10 mouse cellular contexts compared by ENCODE assay signal in the genomic region with DNA sequence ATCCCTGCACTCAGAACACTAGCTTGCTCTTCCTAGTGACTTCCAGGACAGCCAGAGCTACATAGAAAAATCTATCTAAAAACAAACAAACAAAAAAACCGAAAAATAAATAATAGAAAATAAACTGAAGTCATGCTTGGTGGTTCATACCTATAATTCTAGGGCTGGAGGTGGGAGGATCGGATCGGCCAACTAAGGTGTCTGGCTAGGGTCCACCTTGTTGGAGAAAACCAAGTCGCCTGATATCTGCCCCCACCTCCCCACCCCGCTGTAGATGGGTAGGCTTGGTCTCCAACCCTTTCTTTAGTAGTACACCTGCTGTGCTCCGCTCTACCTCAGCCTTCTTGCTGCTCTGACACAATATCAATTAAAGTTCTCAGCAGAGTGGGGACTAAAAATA. TPM values are rescaled to one million over a fixed set of nuclear protein-coding genes. Genes with fewer than 3 reads are reported as not detected.
DNase-seq lines count a peak whose midpoint lies in the region; ATAC-seq and TF ChIP-seq lines count a peak whose summit lies in the region.
"Had no signal": no experiment of that assay in that cellular context is flagged by ENCODE, and none has a peak within 500 bp of the region (broad histone marks: within the 10 kb centered on the region; RNA-seq: fewer than 3 reads in every experiment).

No protein-coding gene starts in this region.

- peak overlapping the region; percentile 96; the same call in 1 of the 2 replicates for H3K27ac ChIP-seq in heart, embryonic 12.5 days (ENCODE audit: poor library complexity, severe bottlenecking)
- no peak overlapping the region for H3K27ac ChIP-seq in hindbrain, embryonic 12.5 days
- peak overlapping the region; percentile 98 for H3K27ac ChIP-seq in midbrain, embryonic 10.5 days (replicated peaks)

- WGBS in heart, embryonic 12.5 days: 40% methylated on average over 6 of the region's 6 CpGs
- 50% methylated on average over 6 of the region's 6 CpGs for WGBS in hindbrain, embryonic 12.5 days
- WGBS in midbrain, embryonic 10.5 days: 58% methylated on average over 6 of the region's 6 CpGs

- H3K4me3 ChIP-seq in heart, embryonic 12.5 days: peak overlapping the region; percentile 92
- H3K4me3 ChIP-seq in G1E (ENCODE audit: low read depth, low read length): peak overlapping the region; percentile 92; the same call in 1 of the 2 replicates
- peak overlapping the region; percentile 91 for H3K4me3 ChIP-seq in hindbrain, embryonic 12.5 days
- peak overlapping the region; percentile 93 for H3K4me3 ChIP-seq in midbrain, embryonic 10.5 days

- peak overlapping the region; percentile 73 for H3K4me2 ChIP-seq in heart, embryonic 12.5 days
- peak overlapping the region; percentile 70 for H3K4me2 ChIP-seq in hindbrain, embryonic 12.5 days (replicated peaks)

- DNase-seq in heart, postnatal 10 days: no peak
- no peak for DNase-seq in G1E (ENCODE audit: low spot score)
- no peak for DNase-seq in midbrain, embryonic 10.5 days (ENCODE audit: low spot score)
- DNase-seq in embryo, embryonic 10 days (ENCODE audit: low spot score): no peak
- DNase-seq in adrenal gland, postnatal 4 days (ENCODE audit: low spot score in 2 of 2): no peak
- no peak for DNase-seq in cerebellum, postnatal 4 days (ENCODE audit: low spot score in 2 of 2)
- DNase-seq: cerebellum, postnatal 36 days had no signal

- no peaks in the 10 kb centered on the region for H3K9me3 ChIP-seq in heart, embryonic 12.5 days (replicated peaks)
- no peaks in the 10 kb centered on the region for H3K9me3 ChIP-seq in G1E (replicated peaks)
- no peaks in the 10 kb centered on the region for H3K9me3 ChIP-seq in hindbrain, embryonic 12.5 days (replicated peaks)
- no peaks in the 10 kb centered on the region for H3K9me3 ChIP-seq in midbrain, embryonic 10.5 days (replicated peaks)

- H3K27me3 ChIP-seq in heart, embryonic 12.5 days (replicated peaks): no peaks in the 10 kb centered on the region
- no peaks in the 10 kb centered on the region for H3K27me3 ChIP-seq in G1E (ENCODE audit: insufficient read depth, low read length)
- no peaks in the 10 kb centered on the region for H3K27me3 ChIP-seq in hindbrain, embryonic 12.5 days
- H3K27me3 ChIP-seq in midbrain, embryonic 10.5 days (ENCODE audit: low read depth, poor library complexity, severe bottlenecking): no peaks in the 10 kb centered on the region

- no peak for ATAC-seq in heart, embryonic 12.5 days (ENCODE audit: insufficient number of reproducible peaks, low FRiP score)
- no peak for ATAC-seq in G1E (ENCODE audit: extremely low read depth, insufficient number of reproducible peaks, low FRiP score, poor library complexity, severe bottlenecking)
- ATAC-seq in hindbrain, embryonic 12.5 days (ENCODE audit: low FRiP score): no peak

- H3K36me3 ChIP-seq in heart, embryonic 12.5 days: peaks cover 36% of the 10 kb centered on the region
- H3K36me3 ChIP-seq in G1E (replicated peaks): peaks cover 49% of the 10 kb centered on the region
- H3K36me3 ChIP-seq in hindbrain, embryonic 12.5 days: peaks cover 38% of the 10 kb centered on the region
- peaks cover 41% of the 10 kb centered on the region for H3K36me3 ChIP-seq in midbrain, embryonic 10.5 days

- peak overlapping the region; percentile 97 for H3K9ac ChIP-seq in heart, embryonic 12.5 days
- H3K9ac ChIP-seq in hindbrain, embryonic 12.5 days: peak overlapping the region; percentile 94

- peaks cover 16% of the 10 kb centered on the region for H3K4me1 ChIP-seq in heart, embryonic 12.5 days (replicated peaks)
- H3K4me1 ChIP-seq in G1E (ENCODE audit: insufficient read depth, low read depth, low read length): peaks cover 35% of the 10 kb centered on the region
- H3K4me1 ChIP-seq in hindbrain, embryonic 12.5 days: peaks cover 19% of the 10 kb centered on the region
- peaks cover 21% of the 10 kb centered on the region for H3K4me1 ChIP-seq in midbrain, embryonic 10.5 days

- intact Hi-C loops in heart, postnatal 10 days (cut with DNase I): no loop called here

- no peak for TF ChIP-seq CTCF in G1E (IDR thresholded peaks at IDR 0.05; ENCODE audit: low read depth, low read length)

RNA-seq across cellular contexts. Expression of a gene that starts 1.3 kb away (rescaled TPM):
- polyA plus RNA-seq in heart, embryonic 12.5 days (2016; fragmentation: Nextera tagmentation; extraction: Ambion mirVana): 29.0 and 37.4 TPM in 2 replicates
- total RNA-seq in heart, postnatal 10 days (2021): 10 to 100 TPM; 22.2 to 26.1 TPM
- total RNA-seq in G1E (2014; fragmentation: Nextera tagmentation) (43.0 and 50.2 TPM in 2 replicates), G1E (2017) (33.1 and 34.6 TPM in 2 replicates)
- polyA plus RNA-seq in G1E (2012): 60.5 and 71.8 TPM in 2 replicates
- polyA plus RNA-seq in hindbrain, embryonic 12.5 days (2016; fragmentation: Nextera tagmentation; extraction: Ambion mirVana): 49.9 and 50.1 TPM in 2 replicates
- 41.1 and 47.2 TPM in 2 replicates for polyA plus RNA-seq in midbrain, embryonic 10.5 days (2016; fragmentation: Nextera tagmentation; extraction: Ambion mirVana)
- 10 to 100 TPM; 31.5 to 34.9 TPM for total RNA-seq in adrenal gland, postnatal 4 days (2021)

RNA-seq across cellular contexts. Expression of a gene that starts 18.1 kb away (rescaled TPM):
- polyA plus RNA-seq in heart, embryonic 12.5 days (2016; fragmentation: Nextera tagmentation; extraction: Ambion mirVana): 31.2 and 31.8 TPM in 2 replicates
- total RNA-seq in heart, postnatal 10 days (2021): 10 to 100 TPM; 16.0 to 18.4 TPM
- 22.3 and 25.1 TPM in 2 replicates for total RNA-seq in G1E (2014; fragmentation: Nextera tagmentation)
- total RNA-seq in G1E (2017): 43.6 and 49.1 TPM in 2 replicates
- 21.2 and 22.2 TPM in 2 replicates for polyA plus RNA-seq in G1E (2012)
- 35.0 and 36.5 TPM in 2 replicates for polyA plus RNA-seq in hindbrain, embryonic 12.5 days (2016; fragmentation: Nextera tagmentation; extraction: Ambion mirVana)
- 33.3 and 37.6 TPM in 2 replicates for polyA plus RNA-seq in midbrain, embryonic 10.5 days (2016; fragmentation: Nextera tagmentation; extraction: Ambion mirVana)
- 10 to 100 TPM; 22.2 to 22.6 TPM for total RNA-seq in adrenal gland, postnatal 4 days (2021)

RNA-seq across cellular contexts. Expression of a gene that starts 18.1 kb away (rescaled TPM):
- polyA plus RNA-seq in heart, embryonic 12.5 days (2016; fragmentation: Nextera tagmentation; extraction: Ambion mirVana): 0.13 TPM in 1 of 2 replicates, not detected in the other
- total RNA-seq in heart, postnatal 10 days (2021): under 1 TPM; 0.26 to 0.27 TPM
- total RNA-seq in G1E (2014; fragmentation: Nextera tagmentation) (0.53 and 3.5 TPM in 2 replicates), G1E (2017) (0.17 and 0.44 TPM in 2 replicates)
- polyA plus RNA-seq in G1E (2012): 0.29 and 0.30 TPM in 2 replicates
- polyA plus RNA-seq in hindbrain, embryonic 12.5 days (2016; fragmentation: Nextera tagmentation; extraction: Ambion mirVana): 0.19 and 0.57 TPM in 2 replicates
- polyA plus RNA-seq in midbrain, embryonic 10.5 days (2016; fragmentation: Nextera tagmentation; extraction: Ambion mirVana): 0.22 and 0.39 TPM in 2 replicates
- total RNA-seq in adrenal gland, postnatal 4 days (2021): 1 to 10 TPM in 1 of 2 experiments, under 1 TPM in 1; 0.53 to 1.0 TPM
- total RNA-seq: left cerebral cortex, postnatal 10 days had no signal
